Mouse (Mus musculus) thymus, adult 2 months (tissue): ENCODE data around the gene Epha6.

ENCODE experiments used
- CTCF ChIP-seq: fragments of 200-500 bp; IDR thresholded peaks from 2 replicates; pipeline ENCODE4 v1.5.1; 2012; ENCODE audit warnings: mild to moderate bottlenecking, control low read depth, low read length, moderate library complexity, borderline replicate concordance; ENCODE audit not compliant: control insufficient read depth, poor library complexity, insufficient read depth; ENCODE audit errors: extremely low read depth
- POLR2A ChIP-seq: fragments of 200-500 bp; IDR thresholded peaks from 2 replicates; pipeline ENCODE4 v1.6.1; 2012; ENCODE audit warnings: mild to moderate bottlenecking, low read length, control low read depth, moderate library complexity; ENCODE audit not compliant: control insufficient read depth, poor library complexity, insufficient read depth; ENCODE audit errors: extremely low read depth

GRCm38 (mm10) chr16:59772297-59772696 lies 833.0 kb downstream of the Epha6 start:
- no peak for TF ChIP-seq POLR2A
- no peak for TF ChIP-seq CTCF
